Mouse (Mus musculus) thymus, adult 2 months (tissue): ENCODE data around the gene Tmem120b. TPM values are rescaled to one million over a fixed set of nuclear protein-coding genes. Genes with fewer than 3 reads are reported as not detected.

ENCODE experiments used
- DNase-seq: peaks from one replicate; pipeline ENCODE4 v3.0.0; 2021
- H3K27ac ChIP-seq: fragments of 200-500 bp; 2 replicates; pipeline ENCODE4 v1.5.1; 2012; ENCODE audit warnings: low read length, control low read depth; ENCODE audit not compliant: control insufficient read depth, insufficient read depth
- H3K27me3 ChIP-seq: fragments of 200-500 bp; 2 replicates; pipeline ENCODE4 v1.6.1; 2012; ENCODE audit warnings: mild to moderate bottlenecking, low read length, moderate library complexity, mixed read lengths; ENCODE audit not compliant: control insufficient read depth, insufficient read depth
- H3K36me3 ChIP-seq: fragments of 200-500 bp; 2 replicates; pipeline ENCODE4 v1.6.1; 2012; ENCODE audit warnings: mild to moderate bottlenecking, low read length, moderate library complexity; ENCODE audit not compliant: control insufficient read depth, insufficient read depth
- H3K4me1 ChIP-seq: fragments of 200-500 bp; replicated peaks from 2 replicates; pipeline ENCODE4 v1.6.1; 2012; ENCODE audit warnings: low read length; ENCODE audit not compliant: control insufficient read depth, insufficient read depth
- H3K4me3 ChIP-seq: fragments of 200-500 bp; 2 replicates; pipeline ENCODE4 v1.5.1; 2012; ENCODE audit warnings: mild to moderate bottlenecking, low read length, control low read depth, moderate library complexity; ENCODE audit not compliant: control insufficient read depth, insufficient read depth
- CTCF ChIP-seq: fragments of 200-500 bp; IDR thresholded peaks from 2 replicates; pipeline ENCODE4 v1.5.1; 2012; ENCODE audit warnings: mild to moderate bottlenecking, control low read depth, low read length, moderate library complexity, borderline replicate concordance; ENCODE audit not compliant: control insufficient read depth, poor library complexity, insufficient read depth; ENCODE audit errors: extremely low read depth
- POLR2A ChIP-seq: fragments of 200-500 bp; IDR thresholded peaks from 2 replicates; pipeline ENCODE4 v1.6.1; 2012; ENCODE audit warnings: mild to moderate bottlenecking, low read length, control low read depth, moderate library complexity; ENCODE audit not compliant: control insufficient read depth, poor library complexity, insufficient read depth; ENCODE audit errors: extremely low read depth
- WGBS: fragments of 180-500 bp; shearing (Covaris S2); methylation state at CpG from one replicate; pipeline ENCODE4 v1.1.7; 2018; 5-methylcytosine and 5-hydroxymethylcytosine counted together
- polyA plus RNA-seq: library from polyadenylated mRNA; depleted of rRNA; stranded (reverse); fragments of >200 nt; gene quantifications from 2 replicates; pipeline ENCODE4 v1.2.3, GENCODE M21; 2012

Gene Tmem120b
- polyA plus RNA-seq, 1 experiment = 43.6 TPM

DNA sequence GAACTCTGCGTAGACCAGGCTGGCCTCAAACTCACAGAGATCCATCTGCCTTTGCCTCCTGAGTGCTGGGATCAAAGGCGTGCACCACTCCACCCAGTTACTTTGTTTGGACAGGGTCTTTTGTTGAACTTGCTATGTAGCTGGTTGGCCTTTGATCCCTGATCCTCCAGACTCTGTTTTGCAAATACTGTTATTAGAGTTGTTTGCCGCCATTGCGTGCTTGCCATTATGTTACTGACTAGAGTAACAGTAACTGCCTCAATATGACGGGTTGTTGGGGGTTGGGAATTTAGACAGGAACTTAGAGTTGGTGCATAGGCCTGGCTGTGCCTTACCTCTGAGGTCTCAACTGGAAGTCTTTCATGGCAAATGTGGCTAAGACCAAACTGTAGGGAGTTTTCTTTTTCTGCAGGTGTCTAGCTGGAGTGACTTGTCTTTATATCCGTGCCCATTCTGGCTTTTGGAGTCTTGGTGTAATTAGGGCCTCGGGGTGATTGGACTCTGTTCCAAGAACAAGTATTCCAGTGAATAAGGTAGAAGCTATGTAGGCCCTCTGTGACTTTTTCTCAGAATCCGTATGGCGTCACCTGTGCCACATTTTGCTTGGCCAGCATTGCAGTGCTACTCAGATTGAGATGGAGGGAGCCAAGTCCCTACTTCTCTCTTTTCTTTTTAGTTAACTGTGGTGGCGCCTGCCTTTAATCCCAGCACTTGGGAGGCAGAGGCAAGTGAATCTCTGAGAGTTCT, 22.5 kb downstream of the Tmem120b start:
- Histone ChIP-seq H3K27me3 (no peaks in the 10 kb centered on the region), H3K27ac (no peak overlapping the region), H3K4me3 (no peak overlapping the region), H3K4me1 (peaks cover 8% of the 10 kb centered on the region; the same call in 1 of the 2 replicates), H3K36me3 (no peaks in the 10 kb centered on the region)
- WGBS = 71% methylated on average over 10 of the region's 10 CpGs
- DNase-seq = no peak
- TF ChIP-seq POLR2A (no peak), CTCF (no peak)

- WGBS = 97% methylated on average over 14 of the region's 14 CpGs
- no peak overlapping the region for H3K4me3 ChIP-seq
- H3K36me3 ChIP-seq = 0 out of 2 replicates have a peak, but pooled peaks cover 2% of the 10 kb centered on the region
- H3K27me3 ChIP-seq = no peaks in the 10 kb centered on the region
- peaks cover 8% of the 10 kb centered on the region; the same call in 1 of the 2 replicates for H3K4me1 ChIP-seq
- TF ChIP-seq CTCF (no peak), POLR2A (no peak)
- no peak overlapping the region for H3K27ac ChIP-seq
- no peak for DNase-seq
Observed at GRCm38 (mm10) chr5:123093077-123093633, 24.9 kb downstream of the Tmem120b start.

DNA sequence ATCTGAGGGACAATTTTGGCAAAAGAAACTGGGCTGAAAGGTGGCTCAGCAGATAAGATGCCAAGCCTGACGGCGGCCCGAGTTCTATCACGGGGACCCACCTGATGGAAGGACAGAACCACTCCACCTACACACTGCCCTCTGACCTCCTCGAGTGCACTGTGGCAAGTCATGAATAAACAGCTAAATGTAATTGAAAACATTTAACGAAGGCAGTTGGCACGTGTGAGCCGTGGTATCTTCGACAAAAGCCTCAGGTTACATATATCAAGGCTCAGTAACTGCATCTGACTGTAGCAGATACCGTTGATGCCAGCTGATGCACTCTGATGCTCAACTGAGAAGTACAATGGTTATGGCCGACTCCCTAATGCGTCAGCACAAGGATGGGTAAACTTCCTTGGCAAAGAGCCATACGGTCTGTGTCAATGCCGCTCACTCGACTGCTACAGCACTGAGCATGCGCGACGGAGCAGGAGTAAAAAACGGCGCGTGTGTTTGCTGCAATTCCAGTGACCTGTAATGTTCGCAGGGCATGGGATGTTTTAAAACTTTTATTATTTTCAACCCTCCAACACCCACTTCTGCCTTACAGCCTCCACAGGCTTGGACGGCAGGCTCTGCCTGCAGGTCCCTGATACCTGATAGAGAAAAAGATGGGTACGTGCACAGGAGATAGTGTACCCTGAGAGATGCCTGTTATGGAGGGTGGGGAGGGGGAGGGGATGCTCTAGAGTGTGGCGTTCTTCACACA, 26.2 kb downstream of the Tmem120b start:
- peaks cover 8% of the 10 kb centered on the region; the same call in 1 of the 2 replicates for H3K4me1 ChIP-seq
- 94% methylated on average over 25 of the region's 25 CpGs for WGBS
- no peak overlapping the region for H3K4me3 ChIP-seq
- no peak overlapping the region for H3K27ac ChIP-seq
- no peaks in the 10 kb centered on the region for H3K27me3 ChIP-seq
- DNase-seq = no peak
- peaks cover 13% of the 10 kb centered on the region for H3K36me3 ChIP-seq
- TF ChIP-seq POLR2A = no peak
- no peak for TF ChIP-seq CTCF

GRCm38 (mm10) chr5:123096299-123096698, 28.1 kb downstream of the Tmem120b start:
- Histone ChIP-seq H3K27me3 (no peaks in the 10 kb centered on the region), H3K27ac (no peak overlapping the region), H3K4me1 (no peaks in the 10 kb centered on the region), H3K4me3 (no peak overlapping the region), H3K36me3 (peaks cover 27% of the 10 kb centered on the region)
- WGBS = 95% methylated on average over 8 of the region's 8 CpGs
- no peak for DNase-seq
- no peak for TF ChIP-seq POLR2A
- TF ChIP-seq CTCF = no peak

DNA sequence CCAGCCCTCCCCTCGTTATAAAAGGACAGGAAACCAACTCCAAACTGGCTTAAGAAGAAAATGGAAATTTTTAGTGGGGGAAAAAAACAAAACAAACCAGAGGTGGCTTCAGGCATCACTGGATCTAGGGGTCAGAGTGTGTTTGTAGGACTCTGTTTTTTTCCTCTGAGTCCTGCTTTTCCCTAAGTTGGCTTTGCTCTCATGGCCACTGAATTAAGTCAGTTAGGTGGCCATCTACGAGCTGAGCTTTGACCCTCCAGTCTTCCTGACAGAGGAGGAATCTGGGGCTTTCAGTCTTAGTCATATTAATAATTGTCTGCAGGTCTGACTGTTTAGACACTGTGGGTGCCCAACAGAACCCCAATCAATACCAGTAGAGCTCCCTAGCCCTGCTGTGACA, 30.3 kb downstream of the Tmem120b start:
- DNase-seq = no peak
- no peak for TF ChIP-seq POLR2A

GRCm38 (mm10) chr5:123102376-123102775, 34.2 kb downstream of the Tmem120b start:
- WGBS = 73% methylated on average over 7 of the region's 7 CpGs
- H3K27ac ChIP-seq = no peak overlapping the region
- H3K4me3 ChIP-seq = no peak overlapping the region
- DNase-seq = no peak
- peaks cover 34% of the 10 kb centered on the region for H3K36me3 ChIP-seq
- H3K4me1 ChIP-seq = no peaks in the 10 kb centered on the region
- no peaks in the 10 kb centered on the region for H3K27me3 ChIP-seq
- TF ChIP-seq POLR2A (no peak), CTCF (no peak)

More for the DNA sequence above, 30.3 kb downstream of the Tmem120b start:
- Histone ChIP-seq H3K36me3 (peaks cover 29% of the 10 kb centered on the region), H3K4me1 (no peaks in the 10 kb centered on the region), H3K4me3 (no peak overlapping the region), H3K27ac (no peak overlapping the region), H3K27me3 (no peaks in the 10 kb centered on the region)
- 87% methylated on average over 2 of the region's 2 CpGs for WGBS
